Mouse (Mus musculus) hindbrain, embryonic 12.5 days (tissue): Measurements from ENCODE around the gene Man1c1. TPM values are rescaled to one million over a fixed set of nuclear protein-coding genes. Genes with fewer than 3 reads are reported as not detected.
A peak's percentile ranks its signal among the peaks of the same experiment; 100 is the strongest.

Source experiments
- ATAC-seq: fragments of 200-750 bp; cut with Nextera tagmentation; 2 replicates; pipeline ENCODE4 v1.8.0; 2017; ENCODE audit warnings: moderate TSS enrichment; ENCODE audit not compliant: low FRiP score
- H3K27ac ChIP-seq: fragments of 300-500 bp; sonication (generic); 2 replicates; pipeline ENCODE4 v1.5.1; 2016; ENCODE audit warnings: mild to moderate bottlenecking
- H3K27me3 ChIP-seq: fragments of 300-500 bp; sonication (generic); 2 replicates; pipeline ENCODE4 v1.6.1; 2016; ENCODE audit warnings: mild to moderate bottlenecking
- H3K36me3 ChIP-seq: fragments of 300-500 bp; sonication (generic); 2 replicates; pipeline ENCODE4 v1.6.1; 2016; ENCODE audit warnings: mild to moderate bottlenecking
- H3K4me1 ChIP-seq: fragments of 300-500 bp; sonication (generic); 2 replicates; pipeline ENCODE4 v1.6.1; 2016
- H3K4me2 ChIP-seq: fragments of 300-500 bp; sonication (generic); replicated peaks from 2 replicates; pipeline ENCODE4 v1.6.1; 2016; ENCODE audit warnings: mild to moderate bottlenecking
- H3K4me3 ChIP-seq: fragments of 300-500 bp; sonication (generic); 2 replicates; pipeline ENCODE4 v1.5.1; 2016; ENCODE audit warnings: mild to moderate bottlenecking
- H3K9ac ChIP-seq: fragments of 300-500 bp; sonication (generic); 2 replicates; pipeline ENCODE4 v1.6.1; 2016; ENCODE audit warnings: mild to moderate bottlenecking, moderate library complexity
- H3K9me3 ChIP-seq: fragments of 300-500 bp; sonication (generic); replicated peaks from 2 replicates; pipeline ENCODE4 v1.6.1; 2016; ENCODE audit warnings: mild to moderate bottlenecking
- WGBS: fragments of 180-500 bp; shearing (Covaris S2); methylation state at CpG from one replicate; pipeline ENCODE4 v1.1.7; 2016; 5-methylcytosine and 5-hydroxymethylcytosine counted together
- microRNA-seq: library from miRNA; unstranded; fragments of <30 nt; microRNA quantifications from one replicate; pipeline ENCODE4, GENCODE M21; 2017
- polyA plus RNA-seq: library from polyadenylated mRNA; unstranded; fragments of >200 nt; fragmentation: Nextera tagmentation; extraction: Ambion mirVana; gene quantifications from 2 replicates; pipeline ENCODE4 v1.2.1, GENCODE M21; 2016

Gene Man1c1
- polyA plus RNA-seq, 1 experiment from 2014 or later: 6.4 TPM

GRCm38 (mm10) chr4:134517719-134518118 lies 186.4 kb downstream of the Man1c1 start:
- Histone ChIP-seq H3K27me3 (no peaks in the 10 kb centered on the region), H3K36me3 (no peaks in the 10 kb centered on the region), H3K4me2 (no peak overlapping the region), H3K9me3 (no peaks in the 10 kb centered on the region), H3K4me3 (no peak overlapping the region), H3K4me1 (peaks cover 5% of the 10 kb centered on the region; the same call in 1 of the 2 replicates), H3K9ac (no peak overlapping the region), H3K27ac (no peak overlapping the region)
- ATAC-seq: no peak
- WGBS: 90% methylated on average over 10 of the region's 10 CpGs

- 85% methylated on average over 8 of the region's 8 CpGs for WGBS
- H3K4me1 ChIP-seq: peaks cover 8% of the 10 kb centered on the region; the same call in 1 of the 2 replicates
- H3K27ac ChIP-seq: no peak overlapping the region
- H3K9me3 ChIP-seq: no peaks in the 10 kb centered on the region
- H3K4me2 ChIP-seq: no peak overlapping the region
- H3K4me3 ChIP-seq: no peak overlapping the region
- H3K9ac ChIP-seq: no peak overlapping the region
- ATAC-seq: no peak
- H3K36me3 ChIP-seq: no peaks in the 10 kb centered on the region
- no peaks in the 10 kb centered on the region for H3K27me3 ChIP-seq
Measured at GRCm38 (mm10) chr4:134516981-134517380, 187.1 kb downstream of the Man1c1 start.

- no peak for ATAC-seq
- Histone ChIP-seq H3K9ac (peak overlapping the region; percentile 13; the same call in 1 of the 2 replicates), H3K27me3 (no peaks in the 10 kb centered on the region), H3K27ac (no peak overlapping the region), H3K4me2 (no peak overlapping the region), H3K4me1 (peaks cover 16% of the 10 kb centered on the region; the same call in 1 of the 2 replicates), H3K36me3 (no peaks in the 10 kb centered on the region), H3K4me3 (no peak overlapping the region), H3K9me3 (no peaks in the 10 kb centered on the region)
- 82% methylated on average over 7 of the region's 7 CpGs for WGBS
Measured at GRCm38 (mm10) chr4:134515614-134516013, 188.5 kb downstream of the Man1c1 start.

GRCm38 (mm10) chr4:134514309-134514930 lies 189.7 kb downstream of the Man1c1 start:
- Histone ChIP-seq H3K36me3 (no peaks in the 10 kb centered on the region), H3K9ac (no peak overlapping the region), H3K4me2 (no peak overlapping the region), H3K27ac (no peak overlapping the region), H3K9me3 (no peaks in the 10 kb centered on the region), H3K4me1 (peaks cover 16% of the 10 kb centered on the region; the same call in 1 of the 2 replicates), H3K27me3 (no peaks in the 10 kb centered on the region), H3K4me3 (no peak overlapping the region)
- ATAC-seq: no peak
- 92% methylated on average over 11 of the region's 11 CpGs for WGBS

GRCm38 (mm10) chr4:134512798-134513197 lies 191.3 kb downstream of the Man1c1 start:
- ATAC-seq: no peak
- peak overlapping the region; percentile 30 for H3K4me2 ChIP-seq
- H3K9ac ChIP-seq: no peak overlapping the region
- H3K36me3 ChIP-seq: no peaks in the 10 kb centered on the region
- no peak overlapping the region for H3K27ac ChIP-seq
- 29% methylated on average over 15 of the region's 15 CpGs for WGBS
- no peaks in the 10 kb centered on the region for H3K27me3 ChIP-seq
- peaks cover 16% of the 10 kb centered on the region; the same call in 1 of the 2 replicates for H3K4me1 ChIP-seq
- H3K4me3 ChIP-seq: 0 out of 2 replicates have a peak overlapping the region, but pooled peaks have one; percentile 1
- no peaks in the 10 kb centered on the region for H3K9me3 ChIP-seq

GRCm38 (mm10) chr4:134511730-134512129 lies 192.4 kb downstream of the Man1c1 start:
- H3K4me1 ChIP-seq: peaks cover 16% of the 10 kb centered on the region; the same call in 1 of the 2 replicates
- peaks cover 4% of the 10 kb centered on the region; the same call in 1 of the 2 replicates for H3K36me3 ChIP-seq
- peak overlapping the region; percentile 43 for H3K4me3 ChIP-seq
- H3K27me3 ChIP-seq: no peaks in the 10 kb centered on the region
- H3K9me3 ChIP-seq: no peaks in the 10 kb centered on the region
- H3K9ac ChIP-seq: no peak overlapping the region
- WGBS: 71% methylated on average over 6 of the region's 6 CpGs
- H3K27ac ChIP-seq: no peak overlapping the region
- ATAC-seq: no peak
- H3K4me2 ChIP-seq: peak overlapping the region; percentile 70

Small RNA genes lying within 50 kb of the gene (microRNA-seq; reads per million reads assigned to microRNA genes)
- gene Mir6403: not detected

Other genes starting within 250 kb of the Man1c1 start
- 4,582 and 4,772 TPM in 2 replicates for gene Stmn1, start 236.0 kb downstream of the Man1c1 start, polyA plus RNA-seq
- 9.7 and 9.8 TPM in 2 replicates for gene Paqr7, start 207.6 kb downstream of the Man1c1 start, polyA plus RNA-seq
- gene Aunip, start 193.3 kb downstream of the Man1c1 start, polyA plus RNA-seq: 6.3 and 7.6 TPM in 2 replicates
- gene Mtfr1l, start 168.9 kb downstream of the Man1c1 start, polyA plus RNA-seq: 137 and 140 TPM in 2 replicates
- gene Selenon, start 152.1 kb downstream of the Man1c1 start, polyA plus RNA-seq: 36.7 and 42.8 TPM in 2 replicates
- gene Ldlrap1, start 63.7 kb upstream of the Man1c1 start, polyA plus RNA-seq: 7.8 and 10.4 TPM in 2 replicates
- gene Maco1, start 149.1 kb upstream of the Man1c1 start, polyA plus RNA-seq: 89.8 and 97.9 TPM in 2 replicates
- gene Rhd, start 160.2 kb upstream of the Man1c1 start, polyA plus RNA-seq: 7.9 and 10.1 TPM in 2 replicates
- gene Tmem50a, start 210.7 kb upstream of the Man1c1 start, polyA plus RNA-seq: 163 and 169 TPM in 2 replicates
- 536 and 591 TPM in 2 replicates for gene Rsrp1, start 219.3 kb upstream of the Man1c1 start, polyA plus RNA-seq
- gene Syf2, start 226.6 kb upstream of the Man1c1 start, polyA plus RNA-seq: 77.2 and 80.7 TPM in 2 replicates